Mouse (Mus musculus) heart, postnatal 10 days (tissue): ENCODE measurements around the gene Castor2. TPM values are rescaled to one million over a fixed set of nuclear protein-coding genes. Genes with fewer than 3 reads are reported as not detected.

ENCODE experiments used
- DNase-seq, 2 experiments: peaks; one replicate each; pipeline ENCODE4 v3.0.0; 2021
- intact Hi-C: fragments of 180-260 bp; cut with DNase I; formaldehyde crosslinking; loops from one replicate; pipeline ENCODE4 v1.15.1; 2025
- total RNA-seq, 2 experiments: library from RNA; stranded (reverse); gene quantifications; 2 replicates each; pipeline ENCODE4 v1.2.3; 2021

The Castor2 gene
- total RNA-seq, result 10 to 100 TPM; 21.4 to 23.4 TPM

DNA sequence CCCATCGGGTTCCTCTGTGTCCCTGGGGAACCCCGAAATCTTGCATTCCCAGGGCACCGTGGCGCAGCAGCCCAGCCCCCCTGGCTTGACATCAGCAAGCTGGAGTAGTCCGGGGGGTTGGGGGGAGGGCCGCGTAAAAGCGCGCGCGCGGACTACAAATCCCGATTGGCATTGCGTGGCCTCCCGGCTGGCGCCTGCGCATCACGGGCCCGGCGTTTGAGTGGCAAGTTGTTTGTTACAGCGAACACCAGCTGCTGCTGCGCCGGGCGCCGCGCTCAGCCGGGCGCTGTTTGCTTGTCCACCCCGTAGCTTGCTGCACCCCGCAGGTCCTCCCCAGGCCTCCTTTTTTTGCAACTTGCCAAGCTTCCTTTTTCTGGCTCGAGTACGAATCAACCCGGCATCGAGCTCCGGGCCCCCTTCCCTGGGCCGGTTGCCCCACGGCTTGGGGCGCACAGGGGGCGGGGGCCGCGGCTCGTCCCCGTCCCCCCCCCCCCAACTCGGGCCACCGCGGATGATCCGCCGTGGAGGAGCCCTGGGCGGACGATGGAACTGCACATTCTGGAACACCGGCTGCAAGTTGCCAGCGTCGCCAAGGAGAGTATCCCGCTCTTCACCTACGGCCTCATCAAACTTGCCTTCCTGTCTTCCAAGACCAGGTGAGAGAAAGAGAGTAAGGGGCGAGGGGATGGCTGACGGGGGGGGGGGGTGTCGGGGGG lies at the start of gene Castor2:
Gene Castor2, plus strand, starts transcription at position 216 of the 716 bp plus-strand sequence.
- peak; percentile 95 to 97 for DNase-seq
- intact Hi-C loops, result no loop called here

DNA sequence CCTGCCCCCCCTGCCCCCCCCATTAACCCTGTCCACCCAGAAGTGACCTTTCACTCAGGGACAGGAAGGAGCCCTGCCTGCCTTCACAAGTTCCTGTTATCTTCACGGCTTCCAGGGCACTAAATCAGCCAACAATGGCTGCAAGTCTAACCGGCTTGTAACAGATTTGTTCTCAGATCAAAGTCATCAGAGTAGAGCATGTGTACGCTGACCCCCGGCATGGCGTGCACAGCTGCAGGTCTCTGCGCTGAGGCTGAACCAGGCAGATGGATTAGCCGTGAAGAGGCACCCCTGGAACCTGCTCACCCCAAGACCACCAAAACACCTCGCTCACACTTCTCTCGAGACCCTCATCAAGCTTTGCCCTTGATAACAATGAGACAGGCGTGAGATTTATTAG lies 48.8 kb upstream of the Castor2 start:
- intact Hi-C loops, result no loop called here
- DNase-seq, result no peak

DNA sequence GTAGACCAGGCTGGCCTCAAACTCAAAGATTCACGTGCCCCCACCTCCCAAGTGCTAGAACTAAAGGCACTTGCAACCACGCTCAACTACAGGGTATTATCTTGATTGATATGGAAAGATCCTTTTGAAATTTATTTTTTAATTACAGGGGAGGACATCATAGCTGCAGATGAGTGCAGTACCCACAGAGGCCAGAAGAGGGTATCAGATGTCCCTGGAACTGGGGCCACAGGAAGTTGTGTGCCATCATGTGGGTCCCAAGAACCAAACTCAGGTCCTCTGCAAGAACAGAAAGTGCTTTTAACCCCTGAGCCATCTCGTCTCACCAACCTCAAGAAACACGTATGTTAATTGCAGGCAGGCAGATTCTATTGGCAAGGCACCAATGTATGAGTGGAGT lies 46.9 kb upstream of the Castor2 start:
- intact Hi-C loops, result no loop called here
- DNase-seq, result no peak

DNA sequence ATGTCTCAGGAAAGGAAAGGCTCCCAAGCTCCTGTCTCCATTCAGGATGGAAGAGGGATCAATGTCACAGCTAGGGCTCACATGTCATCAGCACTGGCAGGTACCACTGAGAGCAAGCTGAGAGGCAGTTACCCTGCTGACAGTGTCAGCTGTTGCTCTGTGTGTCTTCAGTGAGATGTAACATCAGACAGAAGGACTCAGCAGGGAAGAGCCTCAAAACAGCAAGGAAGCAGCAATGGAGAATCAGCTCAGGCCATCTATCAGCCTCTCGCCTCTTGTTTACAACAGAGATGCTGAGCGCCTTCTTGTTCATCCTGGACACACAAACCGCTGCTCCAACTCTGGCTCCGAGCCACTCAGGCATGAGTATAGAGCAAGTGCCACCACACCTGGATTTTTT lies 45.0 kb upstream of the Castor2 start:
- intact Hi-C loops, result no loop called here
- no peak for DNase-seq

DNA sequence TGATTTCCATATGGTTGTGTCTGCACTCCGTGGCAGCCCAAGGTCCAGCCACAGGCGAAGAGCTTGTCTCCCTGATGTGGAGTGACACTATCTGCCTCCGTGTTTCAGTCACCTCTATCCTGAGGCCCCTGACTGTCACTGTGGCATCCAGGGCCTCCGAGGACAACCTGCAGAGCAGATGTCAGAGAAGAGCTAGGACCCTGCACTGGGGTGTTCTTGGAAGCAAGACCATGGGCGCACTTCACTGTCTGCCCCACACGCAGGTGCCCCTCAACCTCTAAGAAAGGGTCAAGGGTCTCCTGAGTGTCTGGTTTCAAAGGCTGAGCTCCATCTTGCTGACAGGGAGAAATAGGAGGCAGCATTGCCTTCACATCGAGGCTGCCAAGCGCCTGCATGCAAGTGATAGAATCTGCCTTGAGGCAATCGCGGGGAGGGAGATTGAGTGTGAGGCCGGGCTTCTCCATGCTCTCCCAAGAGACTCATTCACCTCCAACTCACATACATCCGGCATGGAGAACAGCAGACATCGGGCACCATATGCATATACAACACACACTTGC lies 40.6 kb upstream of the Castor2 start:
- no peak for DNase-seq
- intact Hi-C loops, result no loop called here

DNA sequence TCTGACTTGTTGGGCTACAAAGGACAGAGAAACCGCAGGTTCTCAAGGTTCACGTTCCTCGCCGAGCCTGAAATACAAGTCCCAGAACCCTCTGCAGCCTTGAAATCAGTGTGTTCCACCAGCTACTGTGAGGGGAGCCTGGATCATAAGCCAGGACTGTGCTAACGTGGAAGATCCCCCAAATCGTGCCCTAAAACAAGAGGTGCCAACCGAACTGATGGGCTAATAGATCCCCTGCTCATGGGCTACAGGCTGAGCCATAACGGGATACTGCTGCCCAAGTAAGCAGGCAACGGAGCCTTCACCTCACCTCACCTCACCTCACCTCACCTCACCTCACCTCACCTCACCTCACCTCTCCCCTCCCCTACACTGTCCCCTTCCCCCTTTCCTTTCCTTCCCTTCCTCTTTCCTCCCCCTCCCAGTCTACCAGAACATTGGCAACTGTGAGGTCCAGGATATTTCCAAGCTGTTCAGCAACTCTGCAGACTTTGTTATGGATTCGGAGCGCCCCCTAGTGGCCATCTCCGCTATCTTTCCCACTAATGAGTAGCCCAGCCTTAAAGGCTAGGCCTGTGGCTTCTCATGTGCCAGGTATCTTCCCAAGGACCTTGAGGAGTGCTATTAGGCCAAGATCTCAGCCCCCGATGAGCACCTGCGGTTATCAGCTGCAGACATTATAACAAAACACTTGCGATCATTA lies 36.0 kb upstream of the Castor2 start:
- intact Hi-C loops, result loop anchor here (10.0 kb wide), 3 partner anchors 239 to 1949 kb away; no protein-coding TSS in a partner anchor
- DNase-seq, result peak; percentile 90 to 94

DNA sequence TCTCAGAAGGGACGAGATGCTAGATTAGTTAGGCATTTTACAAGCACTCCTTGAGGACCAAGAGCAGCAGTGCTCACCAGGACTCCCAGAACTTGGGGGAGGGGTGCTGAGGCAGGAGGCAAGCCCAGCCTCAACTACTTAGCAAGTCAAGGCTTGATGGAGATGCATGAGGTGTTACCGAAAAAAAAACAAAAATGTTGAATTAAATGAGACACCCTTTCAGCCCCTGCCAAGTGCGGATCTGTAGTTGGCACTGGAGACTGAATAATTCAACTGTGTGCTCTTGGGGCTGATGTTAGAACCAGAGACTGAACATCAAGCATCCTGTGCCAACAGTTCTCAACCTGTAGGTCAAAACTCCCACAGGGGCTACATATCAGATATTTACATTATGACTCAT lies 33.2 kb upstream of the Castor2 start:
- no peak for DNase-seq
- intact Hi-C loops, result loop anchor here (10.0 kb wide), 3 partner anchors 241 to 1951 kb away; no protein-coding TSS in a partner anchor

DNA sequence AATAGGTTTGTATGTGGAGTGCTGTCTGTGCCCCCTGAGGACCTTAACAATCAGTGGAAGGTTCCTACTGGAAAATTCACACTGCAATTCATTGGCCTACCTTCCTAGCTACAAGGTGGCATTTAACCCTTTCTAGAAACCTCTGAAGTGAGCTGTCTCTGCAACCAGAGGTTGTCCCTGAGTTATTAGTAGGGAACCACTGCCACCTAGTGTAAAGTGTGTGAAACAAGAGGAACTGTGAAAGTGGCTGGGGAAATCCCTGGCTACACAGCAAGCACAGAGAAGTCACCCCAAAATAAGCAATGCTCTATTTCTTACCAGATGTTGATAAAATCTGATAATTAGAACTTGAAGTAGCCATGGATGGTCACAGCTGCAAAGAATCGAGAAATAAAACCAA lies 31.6 kb upstream of the Castor2 start:
- intact Hi-C loops, result loop anchor here (10.0 kb wide), 3 partner anchors 243 to 1953 kb away; no protein-coding TSS in a partner anchor
- peak; percentile 22 to 41 for DNase-seq

DNA sequence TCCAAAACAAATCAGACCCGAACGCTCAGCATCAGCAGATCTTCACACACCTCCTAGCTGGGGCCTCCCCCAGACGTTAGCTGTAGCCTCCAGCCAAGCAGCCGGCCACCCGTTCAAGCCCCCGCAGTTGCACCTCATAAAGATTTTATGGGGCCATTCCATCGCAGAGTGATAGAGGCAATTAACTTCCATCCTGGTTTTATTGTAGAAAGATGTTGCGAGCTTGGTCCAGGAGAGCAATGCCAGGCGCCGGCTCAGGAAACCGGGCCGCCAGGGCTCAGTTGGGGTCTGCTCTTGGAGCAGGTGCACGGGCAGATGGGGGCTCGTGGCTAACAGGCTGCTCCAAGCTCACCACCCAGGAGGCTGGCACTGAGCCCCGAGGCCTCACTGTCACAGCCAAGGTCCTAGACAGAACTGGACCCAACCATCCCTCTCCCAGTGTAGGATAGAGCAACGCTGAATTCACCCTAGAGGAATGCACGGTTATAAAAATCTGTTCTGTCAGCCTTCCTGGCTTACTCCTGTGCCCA lies 25.9 kb upstream of the Castor2 start:
- DNase-seq, result no peak
- intact Hi-C loops, result no loop called here

DNA sequence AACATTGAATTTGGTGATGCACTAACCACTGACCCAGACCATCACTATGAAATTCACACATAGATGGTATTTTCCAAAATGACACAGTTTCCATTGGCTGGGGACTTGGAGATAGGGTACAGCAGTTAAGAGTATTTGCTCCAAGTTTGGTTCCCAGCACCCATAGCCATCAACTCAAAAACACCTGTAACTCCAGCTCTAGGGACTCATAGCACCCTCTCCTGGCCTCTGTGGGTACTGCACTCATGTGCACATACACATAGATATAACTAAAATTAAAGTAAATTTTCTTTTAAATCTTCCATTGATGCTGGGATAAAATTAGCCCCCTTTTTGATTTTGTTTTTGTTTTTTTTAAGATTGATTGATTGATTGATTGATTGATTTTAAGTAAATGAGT lies 25.1 kb upstream of the Castor2 start:
- intact Hi-C loops, result no loop called here
- no peak for DNase-seq

DNA sequence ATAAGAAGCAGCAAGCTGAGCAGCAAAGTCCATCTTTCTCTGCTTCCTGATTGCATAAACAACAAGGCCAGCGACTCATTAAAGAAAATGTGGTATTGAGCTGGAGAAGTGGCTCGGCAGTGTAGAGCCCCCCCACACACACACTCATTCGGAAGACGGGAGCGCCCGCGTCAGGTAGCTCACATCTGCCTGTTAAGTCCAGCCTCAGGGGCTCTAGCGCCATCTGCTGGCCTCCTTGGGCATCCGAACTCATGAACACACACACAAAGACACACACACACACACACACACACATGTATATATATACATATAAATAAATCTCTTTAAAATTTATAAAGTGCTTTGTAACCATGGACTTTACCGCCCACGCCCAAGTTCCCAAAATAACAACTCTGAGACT lies 23.3 kb upstream of the Castor2 start:
- DNase-seq, result no peak
- intact Hi-C loops, result no loop called here

DNA sequence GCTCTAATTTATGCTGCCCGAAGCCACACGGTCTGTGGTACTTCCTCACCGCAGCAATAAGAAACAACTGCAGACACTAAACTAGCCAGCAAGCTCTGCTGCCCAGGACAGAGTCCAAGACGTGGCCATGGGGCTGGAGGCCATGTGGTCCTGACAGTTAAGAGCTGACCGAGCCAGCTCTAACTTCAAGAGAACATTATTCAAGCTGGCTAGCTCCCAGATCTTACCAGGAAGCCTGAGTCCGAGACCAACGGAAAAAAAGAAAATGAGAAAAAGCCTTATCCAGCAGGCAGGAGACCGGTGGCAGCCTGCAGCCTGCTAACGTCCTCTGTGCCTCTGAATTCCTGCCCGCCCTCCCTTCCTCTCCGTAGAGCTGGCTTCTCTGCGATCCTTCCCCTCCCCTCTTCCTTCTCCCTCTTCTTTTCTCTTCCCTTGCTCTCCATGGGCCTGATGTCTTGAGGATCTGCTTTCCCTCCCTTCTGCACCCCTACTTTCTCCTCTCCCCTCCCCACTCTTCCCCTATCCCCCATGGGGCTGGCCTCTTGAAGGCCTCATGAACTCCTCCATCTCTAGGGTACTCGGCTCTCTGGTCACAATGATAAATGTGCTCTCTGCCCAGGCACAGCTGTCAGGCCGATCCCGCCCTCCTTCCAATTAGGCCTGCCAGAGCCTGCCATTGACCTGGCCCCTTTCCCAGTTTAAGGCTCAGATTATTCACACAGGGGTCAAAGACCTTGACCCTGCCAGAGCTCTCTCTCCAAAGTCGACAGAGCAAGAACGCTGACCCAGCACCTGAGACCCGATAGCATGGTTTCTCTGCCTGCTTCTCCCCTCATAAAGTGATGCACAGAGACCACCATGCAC lies 18.6 kb upstream of the Castor2 start:
- DNase-seq, result peak; percentile 31 to 38

DNA sequence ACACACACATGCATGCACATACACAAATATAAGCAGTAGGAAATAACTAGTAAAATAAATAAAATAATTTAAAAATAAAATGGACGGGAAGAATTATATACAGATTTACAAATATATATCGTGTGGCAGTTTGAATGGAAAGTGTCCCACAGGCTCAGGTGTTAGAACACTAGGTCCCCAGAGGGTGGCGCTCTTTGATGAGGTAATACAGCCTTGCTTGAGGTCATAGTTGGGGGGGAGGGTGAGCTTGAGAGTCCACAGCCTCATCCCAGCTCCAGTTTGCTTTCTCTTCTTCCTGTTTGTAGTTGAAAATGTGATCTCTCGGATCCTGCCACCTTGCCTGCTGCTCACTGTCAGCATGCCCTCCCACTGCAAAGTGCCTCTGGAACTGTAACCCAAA lies 14.3 kb upstream of the Castor2 start:
- intact Hi-C loops, result no loop called here
- no peak for DNase-seq

More for the DNA sequence above, 18.6 kb upstream of the Castor2 start:
- intact Hi-C loops, result no loop called here

DNA sequence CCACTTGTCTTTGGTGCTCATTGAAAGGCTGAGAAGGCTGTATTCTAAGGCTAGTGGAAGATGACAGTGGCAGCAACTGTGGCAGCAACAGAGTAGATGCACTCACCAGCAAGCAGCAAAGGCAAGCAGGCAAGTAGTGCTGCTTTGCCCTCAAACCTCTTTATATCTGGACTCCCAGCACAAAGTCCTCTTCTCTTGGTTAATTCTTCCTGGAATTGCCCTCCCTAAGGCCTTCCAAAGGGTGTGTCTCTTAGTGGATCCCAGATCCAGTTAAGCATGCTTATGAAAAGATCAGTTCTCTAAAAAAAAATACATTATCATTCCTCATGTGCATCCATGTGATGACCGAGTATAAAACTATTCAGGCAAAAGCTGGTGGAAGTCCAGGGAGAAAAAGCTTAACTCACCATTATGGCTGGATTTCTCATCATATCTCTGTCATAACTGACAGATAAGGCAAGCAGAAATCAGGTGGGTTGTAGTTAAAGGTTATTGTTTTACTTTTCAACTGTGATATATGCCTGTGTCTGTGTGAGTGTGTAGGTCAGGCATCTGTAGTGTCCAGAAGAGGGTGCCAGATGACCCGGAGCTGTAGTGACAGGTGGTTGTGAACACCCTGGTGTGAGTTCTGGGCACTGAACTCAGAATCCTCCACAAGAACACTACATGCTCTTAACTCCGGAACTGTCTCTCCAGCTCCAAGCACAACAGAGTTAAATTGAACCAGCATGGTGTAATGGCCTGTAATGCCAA lies 13.4 kb upstream of the Castor2 start:
- no peak for DNase-seq
- intact Hi-C loops, result no loop called here

DNA sequence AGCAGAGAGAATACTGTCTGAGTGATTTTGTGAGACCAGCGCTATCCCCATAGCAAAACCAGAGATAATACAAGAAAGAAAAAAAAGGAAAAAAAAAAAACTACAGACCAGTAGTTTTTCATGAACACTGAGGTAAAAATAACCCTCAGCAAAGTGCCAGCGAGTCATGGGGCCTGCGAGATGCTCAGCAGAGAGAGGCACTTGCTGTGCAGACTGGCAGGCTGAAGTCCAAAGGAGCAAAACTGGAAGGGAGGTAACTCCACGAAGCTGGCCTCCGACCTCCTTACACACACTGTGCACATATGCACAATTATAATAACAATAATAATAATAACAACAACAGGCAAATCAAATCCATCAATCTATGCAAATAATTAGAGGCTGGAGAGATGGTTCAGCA lies 12.3 kb upstream of the Castor2 start:
- intact Hi-C loops, result no loop called here
- peak; percentile 44 to 46 for DNase-seq

DNA sequence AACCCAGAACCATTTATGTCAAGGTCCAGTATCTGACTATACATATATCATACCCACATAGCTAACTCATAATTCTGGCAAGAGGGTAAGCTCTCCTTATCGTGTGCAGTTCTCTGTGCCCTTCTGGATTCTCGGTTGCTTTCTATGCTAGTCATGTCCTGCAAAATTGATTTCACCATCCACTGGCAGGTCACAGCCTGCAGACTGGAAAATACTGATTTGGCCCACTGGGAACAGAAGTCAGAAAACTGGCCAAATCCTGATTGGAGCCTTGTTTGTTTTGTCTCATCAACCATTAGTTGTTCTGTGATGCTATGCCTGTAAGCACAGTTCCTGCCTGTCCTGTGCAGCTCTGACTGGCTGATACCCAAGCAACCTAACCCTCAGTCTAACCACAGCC lies 3.7 kb upstream of the Castor2 start:
- intact Hi-C loops, result no loop called here

DNA sequence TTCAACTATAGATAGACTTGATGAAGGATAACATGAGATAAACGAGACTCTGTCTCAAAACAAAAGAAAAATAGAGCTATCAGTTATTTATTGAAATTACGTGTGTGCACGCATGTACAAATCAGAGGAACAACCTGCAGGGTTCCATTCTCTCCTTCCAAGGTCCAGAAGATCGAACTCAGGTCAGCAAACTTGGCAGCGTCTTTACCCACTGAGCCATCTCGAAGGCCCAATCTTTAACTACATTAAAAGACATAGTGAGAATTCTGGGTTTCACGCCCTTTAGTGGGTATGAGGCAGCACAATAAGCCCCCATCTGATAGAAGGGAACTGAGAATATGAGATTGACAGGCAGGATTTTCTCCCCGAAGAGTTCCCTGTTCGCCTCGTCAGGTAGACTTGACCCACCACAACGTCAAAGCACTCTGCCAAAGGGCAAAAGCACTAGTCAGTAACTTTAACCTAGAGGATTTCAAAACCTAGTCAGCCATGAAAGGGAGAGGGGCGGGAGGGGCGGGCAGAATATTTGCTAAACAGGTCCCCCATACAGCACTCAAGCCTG lies 1.1 kb upstream of the Castor2 start:
- no peak for DNase-seq
- intact Hi-C loops, result no loop called here

More for the DNA sequence above, 3.7 kb upstream of the Castor2 start:
- no peak for DNase-seq

DNA sequence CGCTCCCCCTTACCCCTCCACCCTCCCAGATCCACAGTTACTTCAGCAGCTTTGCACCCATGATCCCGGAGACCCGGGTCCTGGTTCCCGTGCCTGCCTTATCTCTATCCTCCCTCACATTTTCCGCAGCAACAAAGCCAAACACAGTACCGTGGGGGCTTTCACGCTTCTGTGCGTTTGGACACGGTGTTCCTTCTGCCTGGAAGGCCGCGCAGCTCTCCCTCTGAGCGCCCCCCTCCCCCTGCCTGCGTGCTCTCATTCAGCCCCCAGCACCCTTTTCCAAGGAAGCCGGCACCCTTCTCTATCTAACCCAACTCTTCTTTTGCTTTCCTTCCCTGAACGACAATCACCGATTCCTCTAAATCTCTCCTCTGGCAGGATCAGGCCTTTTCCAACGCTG lies 535 bp upstream of the Castor2 start:
- intact Hi-C loops, result no loop called here
- peak in 1 of 2 experiments; percentile 63 for DNase-seq

DNA sequence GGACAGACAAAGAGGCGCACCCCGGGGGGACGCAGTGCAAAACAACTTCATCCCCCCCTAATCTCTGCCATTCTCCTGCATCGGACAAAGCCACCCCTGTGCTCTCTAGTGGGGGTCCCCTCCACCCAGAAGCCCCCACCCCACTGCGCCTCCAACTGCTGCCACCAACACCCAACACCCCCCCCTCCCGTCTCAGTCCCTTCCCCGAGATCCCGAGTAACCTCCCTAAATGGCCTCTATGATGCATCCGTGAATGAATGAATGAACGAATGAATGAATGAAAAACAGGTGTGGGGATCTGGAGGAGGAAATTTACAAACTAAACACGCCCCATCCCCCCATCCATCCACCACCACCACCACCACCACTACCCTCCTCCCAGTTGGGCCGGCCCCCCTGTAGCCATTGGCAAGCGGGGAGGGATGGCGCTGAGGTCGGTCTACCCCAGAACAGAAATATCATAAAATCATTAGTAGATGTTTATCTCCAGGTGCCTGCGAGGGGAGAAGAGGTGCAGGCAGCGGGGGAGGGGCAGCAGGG lies 791 bp downstream of the Castor2 start:
- DNase-seq, result no peak
- intact Hi-C loops, result no loop called here
